Mouse (Mus musculus) limb, embryonic 12.5 days (tissue): ENCODE results near the gene Map4. TPM values are rescaled to one million over a fixed set of nuclear protein-coding genes. Genes with fewer than 3 reads are reported as not detected.

ENCODE experiments used
- ATAC-seq: fragments of 200-750 bp; cut with Nextera tagmentation; 2 replicates; pipeline ENCODE4 v1.8.0; 2017; ENCODE audit warnings: low read depth, moderate TSS enrichment; ENCODE audit not compliant: insufficient number of reproducible peaks, insufficient read depth, low FRiP score, low TSS enrichment
- H3K27ac ChIP-seq: fragments of 300-500 bp; sonication (generic); 2 replicates; pipeline ENCODE4 v1.5.1; 2016; ENCODE audit warnings: mild to moderate bottlenecking, moderate library complexity
- H3K27me3 ChIP-seq: fragments of 300-500 bp; sonication (generic); 2 replicates; pipeline ENCODE4 v1.6.1; 2016; ENCODE audit warnings: mild to moderate bottlenecking, moderate library complexity
- H3K36me3 ChIP-seq: fragments of 300-500 bp; sonication (generic); 2 replicates; pipeline ENCODE4 v1.6.1; 2016; ENCODE audit warnings: mild to moderate bottlenecking, moderate library complexity
- H3K4me1 ChIP-seq: fragments of 300-500 bp; sonication (generic); replicated peaks from 2 replicates; pipeline ENCODE4 v1.6.1; 2016
- H3K4me2 ChIP-seq: fragments of 300-500 bp; sonication (generic); 2 replicates; pipeline ENCODE4 v1.6.1; 2016; ENCODE audit warnings: mild to moderate bottlenecking, moderate library complexity
- H3K4me3 ChIP-seq: fragments of 300-500 bp; sonication (generic); replicated peaks from 2 replicates; pipeline ENCODE4 v1.5.1; 2016; ENCODE audit warnings: mild to moderate bottlenecking
- H3K9ac ChIP-seq: fragments of 300-500 bp; sonication (generic); replicated peaks from 2 replicates; pipeline ENCODE4 v1.6.1; 2016; ENCODE audit warnings: mild to moderate bottlenecking, moderate library complexity
- H3K9me3 ChIP-seq: fragments of 300-500 bp; sonication (generic); 2 replicates; pipeline ENCODE4 v1.6.1; 2016; ENCODE audit warnings: mild to moderate bottlenecking, moderate library complexity
- WGBS: fragments of 180-500 bp; shearing (Covaris S2); methylation state at CpG from one replicate; pipeline ENCODE4 v1.1.7; 2016; 5-methylcytosine and 5-hydroxymethylcytosine counted together
- polyA plus RNA-seq: library from polyadenylated mRNA; unstranded; fragments of >200 nt; fragmentation: Nextera tagmentation; extraction: Ambion mirVana; gene quantifications from 2 replicates; pipeline ENCODE4 v1.2.1, GENCODE M21; 2016

Map4 gene
- polyA plus RNA-seq, 1 experiment from 2014 or later = 45.1 TPM

GRCm38 (mm10) chr9:109930063-109930462 lies 1.2 kb upstream of the Map4 start:
- ATAC-seq = no peak
- no peak overlapping the region for H3K4me3 ChIP-seq

DNA sequence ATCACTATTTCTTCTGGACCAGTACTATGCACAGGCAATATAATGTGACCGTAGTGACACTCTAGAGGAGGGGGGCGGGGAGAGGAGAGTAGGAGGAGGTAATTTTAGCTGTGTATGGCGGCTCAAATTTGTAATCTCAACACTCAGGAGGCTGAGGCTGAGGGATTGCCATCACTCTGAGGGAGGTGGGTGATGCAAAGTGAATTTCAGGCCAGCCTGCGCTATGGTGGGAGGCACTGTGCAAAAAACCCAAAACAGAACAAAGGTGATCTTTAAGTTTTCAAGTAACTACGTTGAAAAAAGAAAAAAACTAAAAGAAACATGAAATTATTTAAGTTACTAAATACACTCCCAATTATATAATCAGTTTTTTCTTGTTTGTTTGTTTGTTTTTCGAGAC lies 508 bp upstream of the Map4 start:
- 68% methylated on average over 6 of the region's 6 CpGs for WGBS
- Histone ChIP-seq H3K27ac (peak overlapping the region; percentile 96), H3K27me3 (no peaks in the 10 kb centered on the region), H3K9me3 (no peaks in the 10 kb centered on the region), H3K4me1 (peaks cover 14% of the 10 kb centered on the region), H3K36me3 (no peaks in the 10 kb centered on the region), H3K4me2 (peak overlapping the region; percentile 84), H3K4me3 (peak overlapping the region; percentile 77), H3K9ac (no peak overlapping the region)
- ATAC-seq = no peak

More at GRCm38 (mm10) chr9:109930063-109930462, 1.2 kb upstream of the Map4 start:
- H3K27me3 ChIP-seq = no peaks in the 10 kb centered on the region
- no peaks in the 10 kb centered on the region for H3K9me3 ChIP-seq
- 91% methylated on average over 5 of the region's 5 CpGs for WGBS
- no peak overlapping the region for H3K27ac ChIP-seq
- no peak overlapping the region for H3K4me2 ChIP-seq
- no peak overlapping the region for H3K9ac ChIP-seq
- H3K4me1 ChIP-seq = peaks cover 14% of the 10 kb centered on the region
- no peaks in the 10 kb centered on the region for H3K36me3 ChIP-seq

- 0% methylated on average over 20 of the region's 20 CpGs for WGBS
Observed at GRCm38 (mm10) chr9:109932361-109932755, 1.1 kb downstream of the Map4 start.

GRCm38 (mm10) chr9:109932756-109933375 lies 1.6 kb downstream of the Map4 start:
- Histone ChIP-seq H3K9me3 (no peaks in the 10 kb centered on the region), H3K27me3 (no peaks in the 10 kb centered on the region), H3K4me2 (peak overlapping the region; percentile 84), H3K4me3 (peak overlapping the region; percentile 77), H3K36me3 (no peaks in the 10 kb centered on the region), H3K27ac (peak overlapping the region; percentile 96), H3K4me1 (peaks cover 14% of the 10 kb centered on the region), H3K9ac (peak overlapping the region; percentile 80)
- no peak for ATAC-seq
- 3% methylated on average over 12 of the region's 12 CpGs for WGBS

More at GRCm38 (mm10) chr9:109932361-109932755, 1.1 kb downstream of the Map4 start:
- peak overlapping the region; percentile 77 for H3K4me3 ChIP-seq
- H3K4me2 ChIP-seq = peak overlapping the region; percentile 84
- peaks cover 14% of the 10 kb centered on the region for H3K4me1 ChIP-seq
- H3K27ac ChIP-seq = peak overlapping the region; percentile 96
- H3K9ac ChIP-seq = peak overlapping the region; percentile 80
- ATAC-seq = no peak
- no peaks in the 10 kb centered on the region for H3K36me3 ChIP-seq
- H3K27me3 ChIP-seq = no peaks in the 10 kb centered on the region
- no peaks in the 10 kb centered on the region for H3K9me3 ChIP-seq

DNA sequence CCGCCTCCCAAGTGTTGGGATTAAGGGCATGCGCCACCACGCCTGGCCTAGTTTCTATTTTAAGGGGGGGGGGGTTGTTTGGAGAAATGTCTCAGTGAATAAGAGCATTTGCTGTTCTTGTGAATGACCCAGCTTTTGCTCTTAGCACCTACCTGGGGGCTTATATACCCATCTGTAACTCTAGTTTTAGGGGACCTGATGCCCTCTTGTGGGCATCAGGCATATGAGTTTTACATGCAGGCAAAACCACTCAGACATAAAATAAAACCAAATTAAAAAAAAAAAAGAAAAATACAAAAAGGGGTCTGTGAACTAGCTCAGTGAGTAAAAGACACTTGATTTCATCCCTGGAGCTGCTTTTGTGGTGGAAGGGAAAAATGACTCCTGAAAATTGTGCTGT lies 8.1 kb downstream of the Map4 start:
- no peak overlapping the region for H3K9ac ChIP-seq
- no peak overlapping the region for H3K27ac ChIP-seq
- WGBS = 96% methylated on average over 3 of the region's 3 CpGs
- H3K9me3 ChIP-seq = no peaks in the 10 kb centered on the region
- no peaks in the 10 kb centered on the region for H3K36me3 ChIP-seq
- no peaks in the 10 kb centered on the region for H3K4me1 ChIP-seq
- ATAC-seq = no peak
- H3K4me3 ChIP-seq = no peak overlapping the region
- no peak overlapping the region for H3K4me2 ChIP-seq
- no peaks in the 10 kb centered on the region for H3K27me3 ChIP-seq

GRCm38 (mm10) chr9:109942796-109943195 lies 11.5 kb downstream of the Map4 start:
- Histone ChIP-seq H3K27ac (no peak overlapping the region), H3K36me3 (no peaks in the 10 kb centered on the region), H3K4me3 (no peak overlapping the region), H3K4me1 (no peaks in the 10 kb centered on the region), H3K9me3 (no peaks in the 10 kb centered on the region), H3K4me2 (no peak overlapping the region), H3K9ac (no peak overlapping the region), H3K27me3 (no peaks in the 10 kb centered on the region)
- 88% methylated on average over 4 of the region's 4 CpGs for WGBS
- no peak for ATAC-seq

DNA sequence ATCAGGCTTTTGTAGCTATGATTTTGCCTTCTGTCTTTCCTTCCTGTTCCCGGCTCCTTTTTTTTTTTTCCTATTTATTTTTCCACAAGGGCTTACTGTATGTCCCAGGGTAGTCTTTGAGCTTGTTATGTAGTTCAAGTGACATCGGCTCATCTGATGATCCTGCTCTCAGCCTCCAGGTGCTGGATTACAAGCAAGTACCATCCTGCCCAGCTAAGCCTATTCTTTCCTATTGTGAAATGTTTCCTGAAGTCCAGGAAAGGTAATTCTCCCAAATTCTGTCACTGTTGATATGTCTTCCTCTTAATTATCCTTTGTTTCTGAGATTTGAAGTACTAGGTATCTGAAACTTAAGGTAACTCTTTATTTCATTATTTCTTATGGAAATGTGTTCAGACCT lies 13.5 kb downstream of the Map4 start:
- H3K36me3 ChIP-seq = no peaks in the 10 kb centered on the region
- H3K9me3 ChIP-seq = no peaks in the 10 kb centered on the region
- 87% methylated on average over 2 of the region's 2 CpGs for WGBS
- H3K27me3 ChIP-seq = no peaks in the 10 kb centered on the region
- no peak for ATAC-seq
- no peak overlapping the region for H3K27ac ChIP-seq
- H3K4me2 ChIP-seq = no peak overlapping the region
- no peak overlapping the region for H3K4me3 ChIP-seq
- H3K4me1 ChIP-seq = no peaks in the 10 kb centered on the region
- H3K9ac ChIP-seq = no peak overlapping the region

- Histone ChIP-seq H3K4me1 (no peaks in the 10 kb centered on the region), H3K4me2 (no peak overlapping the region), H3K9me3 (no peaks in the 10 kb centered on the region), H3K27ac (no peak overlapping the region), H3K36me3 (no peaks in the 10 kb centered on the region), H3K4me3 (no peak overlapping the region), H3K9ac (no peak overlapping the region), H3K27me3 (no peaks in the 10 kb centered on the region)
- ATAC-seq = no peak
Observed at GRCm38 (mm10) chr9:109948546-109948945, 17.3 kb downstream of the Map4 start.

- H3K27ac ChIP-seq = no peak overlapping the region
- H3K9ac ChIP-seq = no peak overlapping the region
- no peak overlapping the region for H3K4me3 ChIP-seq
- H3K4me2 ChIP-seq = no peak overlapping the region
- ATAC-seq = no peak
- H3K9me3 ChIP-seq = no peaks in the 10 kb centered on the region
- 92% methylated on average over 4 of the region's 4 CpGs for WGBS
- H3K4me1 ChIP-seq = no peaks in the 10 kb centered on the region
- H3K36me3 ChIP-seq = no peaks in the 10 kb centered on the region
- no peaks in the 10 kb centered on the region for H3K27me3 ChIP-seq
Observed at GRCm38 (mm10) chr9:109949801-109950200, 18.5 kb downstream of the Map4 start.

- Histone ChIP-seq H3K27ac (no peak overlapping the region), H3K27me3 (no peaks in the 10 kb centered on the region), H3K36me3 (no peaks in the 10 kb centered on the region), H3K4me3 (no peak overlapping the region), H3K9ac (no peak overlapping the region), H3K4me2 (no peak overlapping the region), H3K9me3 (no peaks in the 10 kb centered on the region), H3K4me1 (no peaks in the 10 kb centered on the region)
- ATAC-seq = no peak
- WGBS = 92% methylated on average over 8 of the region's 8 CpGs
Observed at GRCm38 (mm10) chr9:109953538-109953937, 22.3 kb downstream of the Map4 start.

GRCm38 (mm10) chr9:109954631-109955030 lies 23.4 kb downstream of the Map4 start:
- no peak overlapping the region for H3K27ac ChIP-seq
- H3K9ac ChIP-seq = no peak overlapping the region
- no peaks in the 10 kb centered on the region for H3K4me1 ChIP-seq
- no peaks in the 10 kb centered on the region for H3K27me3 ChIP-seq
- H3K4me3 ChIP-seq = no peak overlapping the region
- H3K4me2 ChIP-seq = no peak overlapping the region
- no peaks in the 10 kb centered on the region for H3K9me3 ChIP-seq
- no peaks in the 10 kb centered on the region for H3K36me3 ChIP-seq
- ATAC-seq = no peak

DNA sequence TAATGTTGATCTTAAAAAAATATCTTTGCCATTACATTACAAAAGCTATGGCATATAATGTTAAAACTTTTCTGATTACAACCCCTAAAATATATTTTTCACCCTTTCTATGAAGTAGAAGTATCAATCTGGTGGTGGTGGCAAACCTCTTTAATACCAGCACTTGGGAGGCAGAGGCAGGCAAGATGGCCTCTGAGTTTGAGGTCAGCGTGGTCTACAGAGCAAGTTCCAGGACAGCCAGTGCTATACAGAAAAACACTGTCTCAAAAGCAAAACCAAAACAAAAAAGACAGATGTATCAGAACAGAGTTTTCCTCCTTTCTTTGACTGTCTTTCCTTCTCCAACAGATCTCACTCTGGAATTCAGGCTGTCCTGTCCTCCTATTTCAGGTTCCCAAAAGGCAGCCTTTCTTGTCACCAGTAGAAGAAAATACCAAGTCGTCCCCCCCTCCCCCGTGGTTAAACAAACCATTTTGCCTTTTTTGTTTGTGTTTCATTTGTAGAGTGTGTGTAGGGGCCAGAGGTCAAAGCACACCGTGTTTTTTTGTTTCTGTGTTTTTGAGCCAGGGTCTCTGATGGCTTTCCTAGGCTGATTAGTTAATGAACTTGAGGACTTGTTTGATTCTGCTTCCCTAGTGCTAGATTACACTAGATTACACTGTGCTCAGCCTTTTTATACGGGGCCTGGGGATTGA lies 28.3 kb downstream of the Map4 start:
- Histone ChIP-seq H3K27me3 (no peaks in the 10 kb centered on the region), H3K4me3 (no peak overlapping the region), H3K9me3 (no peaks in the 10 kb centered on the region), H3K9ac (no peak overlapping the region), H3K27ac (no peak overlapping the region), H3K36me3 (no peaks in the 10 kb centered on the region), H3K4me2 (no peak overlapping the region), H3K4me1 (no peaks in the 10 kb centered on the region)
- ATAC-seq = no peak
- WGBS = 57% methylated on average over 5 of the region's 5 CpGs
